Comparison of ENCODE assay signal across 8 mouse cellular contexts in the genomic region with DNA sequence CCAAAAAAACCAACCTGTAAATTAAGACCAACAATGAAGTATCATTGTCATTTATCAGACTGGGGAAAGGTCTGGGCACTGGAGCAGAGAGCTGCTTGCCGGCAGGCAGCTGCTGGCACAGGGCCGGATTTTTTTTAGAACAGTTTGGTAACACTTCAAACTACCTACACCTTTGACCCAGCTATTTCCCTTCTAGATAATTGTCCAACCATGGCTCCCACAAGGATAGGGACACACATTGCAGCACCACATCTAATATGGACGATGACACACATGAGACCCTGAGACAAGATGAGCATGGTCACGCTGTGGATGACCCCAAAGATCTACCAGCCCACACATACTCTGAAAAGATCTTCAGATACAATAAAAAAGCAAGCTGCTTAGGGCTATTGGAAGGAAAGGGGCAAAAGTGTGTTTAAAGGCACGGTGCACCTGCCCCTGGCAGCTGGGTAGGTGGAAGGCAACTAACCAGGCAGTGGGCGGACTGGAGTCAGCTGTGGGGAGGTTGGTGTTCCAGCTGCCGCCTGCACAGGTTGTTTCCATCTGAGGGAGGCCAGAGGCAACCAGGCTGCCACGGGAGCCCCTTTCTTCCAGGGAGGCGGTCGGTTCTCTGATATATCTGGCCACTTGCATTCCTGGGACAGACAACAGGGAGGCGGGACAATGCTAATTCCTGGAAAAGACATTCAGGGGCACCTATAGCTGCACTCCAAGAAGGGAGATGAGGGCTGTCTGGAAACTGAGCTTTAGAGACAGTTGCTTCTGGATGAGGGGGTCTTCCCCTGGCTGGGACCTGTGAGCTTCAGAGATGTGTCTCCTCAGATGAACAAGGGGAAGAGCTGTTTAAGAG. TPM values are rescaled to one million over a fixed set of nuclear protein-coding genes. Genes with fewer than 3 reads are reported as not detected.
DNase-seq lines count a peak whose midpoint lies in the region; ATAC-seq and TF ChIP-seq lines count a peak whose summit lies in the region.

No protein-coding gene starts in this region.

- TF ChIP-seq EP300 in liver, postnatal 0 days (IDR thresholded peaks at IDR 0.05; ENCODE audit: low read depth) = no peak

- peak overlapping the region; percentile 26; the same call in 1 of the 2 replicates for H3K27ac ChIP-seq in thymus, adult 2 months (ENCODE audit: control insufficient read depth, insufficient read depth, low read length)
- H3K27ac ChIP-seq in heart, embryonic 15.5 days = peak overlapping the region; percentile 36
- peak overlapping the region; percentile 80 for H3K27ac ChIP-seq in liver, postnatal 0 days (ENCODE audit: low read depth)
- no peak overlapping the region for H3K27ac ChIP-seq in hindbrain, embryonic 13.5 days
- H3K27ac ChIP-seq in limb, embryonic 10.5 days = no peak overlapping the region

- H3K27me3 ChIP-seq in thymus, adult 2 months (ENCODE audit: control insufficient read depth, insufficient read depth, low read length) = no peaks in the 10 kb centered on the region
- no peaks in the 10 kb centered on the region for H3K27me3 ChIP-seq in heart, embryonic 15.5 days
- no peaks in the 10 kb centered on the region for H3K27me3 ChIP-seq in liver, postnatal 0 days (ENCODE audit: insufficient read depth, low read length)
- H3K27me3 ChIP-seq in hindbrain, embryonic 13.5 days = no peaks in the 10 kb centered on the region
- H3K27me3 ChIP-seq in limb, embryonic 10.5 days (ENCODE audit: low read depth, poor library complexity, severe bottlenecking) = no peaks in the 10 kb centered on the region

- peaks cover 30% of the 10 kb centered on the region for H3K4me1 ChIP-seq in thymus, adult 2 months (replicated peaks; ENCODE audit: control insufficient read depth, insufficient read depth, low read length)
- H3K4me1 ChIP-seq in heart, embryonic 15.5 days (replicated peaks) = peaks cover 17% of the 10 kb centered on the region
- peaks cover 29% of the 10 kb centered on the region for H3K4me1 ChIP-seq in liver, postnatal 0 days (ENCODE audit: insufficient read depth)
- H3K4me1 ChIP-seq in hindbrain, embryonic 13.5 days (replicated peaks) = no peaks in the 10 kb centered on the region
- peaks cover 12% of the 10 kb centered on the region for H3K4me1 ChIP-seq in limb, embryonic 10.5 days

- no peak overlapping the region for H3K4me3 ChIP-seq in thymus, adult 2 months (ENCODE audit: control insufficient read depth, insufficient read depth, low read length)
- no peak overlapping the region for H3K4me3 ChIP-seq in heart, embryonic 15.5 days
- H3K4me3 ChIP-seq in liver, postnatal 0 days (ENCODE audit: low read depth, low read length) = no peak overlapping the region
- no peak overlapping the region for H3K4me3 ChIP-seq in hindbrain, embryonic 13.5 days
- H3K4me3 ChIP-seq in limb, embryonic 10.5 days = no peak overlapping the region

- no peak for ATAC-seq in heart, embryonic 15.5 days (replicated peaks; ENCODE audit: insufficient number of reproducible peaks, insufficient read depth, low FRiP score, low read depth)
- peak; percentile 79 for ATAC-seq in liver, postnatal 0 days
- ATAC-seq in hindbrain, embryonic 13.5 days (ENCODE audit: low FRiP score) = no peak

- no peak for TF ChIP-seq CTCF in thymus, adult 2 months (IDR thresholded peaks at IDR 0.05; ENCODE audit: borderline replicate concordance, control insufficient read depth, extremely low read depth, insufficient read depth, low read length, poor library complexity)
- no peak for TF ChIP-seq CTCF in liver, postnatal 0 days (IDR thresholded peaks at IDR 0.05; ENCODE audit: low read depth)

- H3K9ac ChIP-seq in heart, embryonic 15.5 days = no peak overlapping the region
- H3K9ac ChIP-seq in liver, postnatal 0 days (replicated peaks) = 0 out of 2 replicates have a peak overlapping the region, but pooled peaks have one; percentile 6
- no peak overlapping the region for H3K9ac ChIP-seq in hindbrain, embryonic 13.5 days

- no peak overlapping the region for H3K4me2 ChIP-seq in heart, embryonic 15.5 days
- H3K4me2 ChIP-seq in liver, postnatal 0 days (ENCODE audit: low read depth, low read length) = no peak overlapping the region
- no peak overlapping the region for H3K4me2 ChIP-seq in hindbrain, embryonic 13.5 days

- 56% methylated on average over 11 of the region's 11 CpGs for WGBS in thymus, adult 2 months
- WGBS in heart, embryonic 15.5 days = 43% methylated on average over 11 of the region's 11 CpGs
- WGBS in liver, postnatal 0 days (ENCODE audit: insufficient replicate concordance) = 67% methylated on average over 11 of the region's 11 CpGs
- 68% methylated on average over 11 of the region's 11 CpGs for WGBS in hindbrain, embryonic 13.5 days
- 74% methylated on average over 11 of the region's 11 CpGs for WGBS in limb, embryonic 10.5 days

- no peak for TF ChIP-seq POLR2A in thymus, adult 2 months (IDR thresholded peaks at IDR 0.05; ENCODE audit: control insufficient read depth, extremely low read depth, insufficient read depth, low read length, poor library complexity)

- no peaks in the 10 kb centered on the region for H3K36me3 ChIP-seq in thymus, adult 2 months (ENCODE audit: control insufficient read depth, insufficient read depth, low read length)
- H3K36me3 ChIP-seq in heart, embryonic 15.5 days = no peaks in the 10 kb centered on the region
- H3K36me3 ChIP-seq in liver, postnatal 0 days (replicated peaks; ENCODE audit: insufficient read depth, low read length) = no peaks in the 10 kb centered on the region
- peaks cover 3% of the 10 kb centered on the region for H3K36me3 ChIP-seq in hindbrain, embryonic 13.5 days
- H3K36me3 ChIP-seq in limb, embryonic 10.5 days = peaks cover 26% of the 10 kb centered on the region

- no peaks in the 10 kb centered on the region for H3K9me3 ChIP-seq in heart, embryonic 15.5 days (replicated peaks)
- no peaks in the 10 kb centered on the region for H3K9me3 ChIP-seq in liver, postnatal 0 days (ENCODE audit: low read length)
- no peaks in the 10 kb centered on the region for H3K9me3 ChIP-seq in hindbrain, embryonic 13.5 days
- no peaks in the 10 kb centered on the region for H3K9me3 ChIP-seq in limb, embryonic 10.5 days (replicated peaks)

- DNase-seq in thymus, adult 2 months = peak; percentile 13
- no peak for DNase-seq in thymus, adult 18-20 months
- DNase-seq in liver, postnatal 0 days = peak; percentile 66
- peak; percentile 38 to 68 for DNase-seq in urinary bladder, postnatal 36 days (ENCODE audit: low spot score in 2 of 2)
- no peak for DNase-seq in limb, embryonic 10.5 days (ENCODE audit: low spot score)
- DNase-seq in natural killer cell, adult 2 months (ENCODE audit: low spot score in 2 of 2) = no peak

RNA-seq across cellular contexts. Expression of a gene that starts 28.0 kb away (rescaled TPM):
- 973 and 1,776 TPM in 2 replicates for polyA plus RNA-seq in thymus, adult 2 months (2012; rRNA removed)
- 17.0 and 31.7 TPM in 2 replicates for polyA plus RNA-seq in heart, embryonic 15.5 days (2015; fragmentation: Nextera tagmentation; extraction: Ambion mirVana)
- polyA plus RNA-seq in liver, postnatal 0 days (2015; fragmentation: Nextera tagmentation; extraction: Ambion mirVana) = 3.8 and 3.9 TPM in 2 replicates
- 67.9 and 69.7 TPM in 2 replicates for polyA plus RNA-seq in hindbrain, embryonic 13.5 days (2015; fragmentation: Nextera tagmentation; extraction: Ambion mirVana)
- 125 and 139 TPM in 2 replicates for polyA plus RNA-seq in limb, embryonic 10.5 days (2016; fragmentation: Nextera tagmentation; extraction: Ambion mirVana)

RNA-seq across cellular contexts. Expression of a gene that starts 56.1 kb away (rescaled TPM):
- polyA plus RNA-seq in thymus, adult 2 months (2012; rRNA removed) = 65.8 and 70.3 TPM in 2 replicates
- 36.9 and 50.0 TPM in 2 replicates for polyA plus RNA-seq in heart, embryonic 15.5 days (2015; fragmentation: Nextera tagmentation; extraction: Ambion mirVana)
- 43.8 and 46.8 TPM in 2 replicates for polyA plus RNA-seq in liver, postnatal 0 days (2015; fragmentation: Nextera tagmentation; extraction: Ambion mirVana)
- 45.6 and 48.6 TPM in 2 replicates for polyA plus RNA-seq in hindbrain, embryonic 13.5 days (2015; fragmentation: Nextera tagmentation; extraction: Ambion mirVana)
- 122 and 136 TPM in 2 replicates for polyA plus RNA-seq in limb, embryonic 10.5 days (2016; fragmentation: Nextera tagmentation; extraction: Ambion mirVana)

Comparison
In these comparisons a context has a peak if more than half of its experiments do, and no peak if none do; other contexts are left out.
1. DNase-seq: peak in thymus, adult 2 months (single experiment), liver, postnatal 0 days (single experiment) and urinary bladder, postnatal 36 days (2 of 2); none in thymus, adult 18-20 months (0 of 2), limb, embryonic 10.5 days (single experiment) and natural killer cell, adult 2 months (0 of 2).
2. H3K27ac ChIP-seq: peak in thymus, adult 2 months (single experiment), heart, embryonic 15.5 days (single experiment) and liver, postnatal 0 days (single experiment); none in hindbrain, embryonic 13.5 days (single experiment) and limb, embryonic 10.5 days (single experiment).